Mouse (Mus musculus) limb, embryonic 11.5 days (tissue): ENCODE data around the gene Golm1. TPM values are rescaled to one million over a fixed set of nuclear protein-coding genes. Genes with fewer than 3 reads are reported as not detected.

Source experiments
- ATAC-seq: fragments of 200-750 bp; cut with Nextera tagmentation; 2 replicates; pipeline ENCODE4 v1.8.0; 2017; ENCODE audit warnings: low read depth; ENCODE audit not compliant: insufficient number of reproducible peaks, low FRiP score, low TSS enrichment
- DNase-seq: peaks from one replicate; pipeline ENCODE4 v3.0.0-alpha.2; 2015; ENCODE audit warnings: low spot score
- H3K27ac ChIP-seq: fragments of 300-500 bp; sonication (generic); replicated peaks from 2 replicates; pipeline ENCODE4 v1.5.1; 2014; ENCODE audit warnings: low read depth, mild to moderate bottlenecking, low read length
- H3K27me3 ChIP-seq: fragments of 300-500 bp; sonication (generic); 2 replicates; pipeline ENCODE4 v1.6.1; 2014; ENCODE audit warnings: mild to moderate bottlenecking, low read length, mixed read lengths; ENCODE audit not compliant: control insufficient read depth, insufficient read depth
- H3K36me3 ChIP-seq: fragments of 300-500 bp; sonication (generic); 2 replicates; pipeline ENCODE4 v1.6.1; 2014; ENCODE audit warnings: mild to moderate bottlenecking, low read length, moderate library complexity, mixed read lengths; ENCODE audit not compliant: control insufficient read depth, insufficient read depth
- H3K4me1 ChIP-seq: fragments of 300-500 bp; sonication (generic); 2 replicates; pipeline ENCODE4 v1.6.1; 2014; ENCODE audit warnings: low read length, mixed read lengths; ENCODE audit not compliant: control insufficient read depth, insufficient read depth
- H3K4me2 ChIP-seq: fragments of 300-500 bp; sonication (generic); 2 replicates; pipeline ENCODE4 v1.6.1; 2014; ENCODE audit warnings: low read depth, mild to moderate bottlenecking, moderate library complexity; ENCODE audit not compliant: severe bottlenecking
- H3K4me3 ChIP-seq: fragments of 300-500 bp; sonication (generic); 2 replicates; pipeline ENCODE4 v1.5.1; 2014; ENCODE audit warnings: low read depth, low read length
- H3K9ac ChIP-seq: fragments of 300-500 bp; sonication (generic); 2 replicates; pipeline ENCODE4 v1.6.1; 2014; ENCODE audit warnings: mild to moderate bottlenecking, low read length
- H3K9me3 ChIP-seq: fragments of 300-500 bp; sonication (generic); 2 replicates; pipeline ENCODE4 v1.6.1; 2016; ENCODE audit warnings: low read length; ENCODE audit not compliant: control insufficient read depth
- WGBS: fragments of 180-500 bp; shearing (Covaris S2); extraction: QIAGEN DNeasy Blood & Tissue Kit; methylation state at CpG from one replicate; pipeline ENCODE4 v1.1.7; 2014; 5-methylcytosine and 5-hydroxymethylcytosine counted together
- polyA plus RNA-seq: library from polyadenylated mRNA; unstranded; fragments of >200 nt; fragmentation: Nextera tagmentation; extraction: Ambion mirVana; gene quantifications from 2 replicates; pipeline ENCODE4 v1.2.1, GENCODE M21; 2014

Gene Golm1
- polyA plus RNA-seq, 1 experiment from 2014 or later: 67.2 TPM

- Histone ChIP-seq H3K36me3 (peaks cover 14% of the 10 kb centered on the region), H3K4me1 (no peaks in the 10 kb centered on the region), H3K9ac (no peak overlapping the region), H3K4me3 (no peak overlapping the region), H3K9me3 (no peaks in the 10 kb centered on the region), H3K4me2 (no peak overlapping the region), H3K27me3 (no peaks in the 10 kb centered on the region), H3K27ac (no peak overlapping the region)
- 85% methylated on average over 16 of the region's 16 CpGs for WGBS
- DNase-seq (no peak), ATAC-seq (no peak)
Observed at GRCm38 (mm10) chr13:59639368-59640177, 36.0 kb downstream of the Golm1 start.

GRCm38 (mm10) chr13:59637800-59638199 lies 37.8 kb downstream of the Golm1 start:
- Histone ChIP-seq H3K4me1 (no peaks in the 10 kb centered on the region), H3K4me2 (no peak overlapping the region), H3K9me3 (no peaks in the 10 kb centered on the region), H3K27ac (no peak overlapping the region), H3K27me3 (no peaks in the 10 kb centered on the region), H3K36me3 (peaks cover 19% of the 10 kb centered on the region), H3K4me3 (no peak overlapping the region), H3K9ac (no peak overlapping the region)
- ATAC-seq: no peak
- DNase-seq: no peak
- WGBS: 92% methylated on average over 7 of the region's 7 CpGs

- Histone ChIP-seq H3K4me1 (no peaks in the 10 kb centered on the region), H3K9me3 (no peaks in the 10 kb centered on the region), H3K27me3 (no peaks in the 10 kb centered on the region), H3K36me3 (peaks cover 22% of the 10 kb centered on the region), H3K27ac (no peak overlapping the region), H3K4me2 (no peak overlapping the region), H3K9ac (no peak overlapping the region), H3K4me3 (no peak overlapping the region)
- 78% methylated on average over 5 of the region's 5 CpGs for WGBS
- ATAC-seq: no peak
- DNase-seq: no peak
Observed at GRCm38 (mm10) chr13:59634637-59635036, 41.0 kb downstream of the Golm1 start.

- H3K27me3 ChIP-seq: no peaks in the 10 kb centered on the region
- WGBS: 88% methylated on average over 7 of the region's 7 CpGs
Observed at GRCm38 (mm10) chr13:59626739-59627138, 48.9 kb downstream of the Golm1 start.

GRCm38 (mm10) chr13:59624903-59625302 lies 50.7 kb downstream of the Golm1 start:
- no peak overlapping the region for H3K27ac ChIP-seq
- H3K4me1 ChIP-seq: no peaks in the 10 kb centered on the region
- H3K36me3 ChIP-seq: peaks cover 12% of the 10 kb centered on the region
- H3K27me3 ChIP-seq: no peaks in the 10 kb centered on the region
- H3K4me3 ChIP-seq: no peak overlapping the region
- H3K4me2 ChIP-seq: no peak overlapping the region
- DNase-seq: no peak
- no peak overlapping the region for H3K9ac ChIP-seq
- 81% methylated on average over 5 of the region's 5 CpGs for WGBS
- no peaks in the 10 kb centered on the region for H3K9me3 ChIP-seq
- ATAC-seq: no peak

More at GRCm38 (mm10) chr13:59626739-59627138, 48.9 kb downstream of the Golm1 start:
- no peaks in the 10 kb centered on the region for H3K9me3 ChIP-seq
- peaks cover 12% of the 10 kb centered on the region for H3K36me3 ChIP-seq
- ATAC-seq (no peak), DNase-seq (no peak)
- H3K4me2 ChIP-seq: no peak overlapping the region
- H3K27ac ChIP-seq: no peak overlapping the region
- H3K4me1 ChIP-seq: no peaks in the 10 kb centered on the region
- H3K4me3 ChIP-seq: no peak overlapping the region
- no peak overlapping the region for H3K9ac ChIP-seq

- Histone ChIP-seq H3K4me1 (no peaks in the 10 kb centered on the region), H3K4me3 (no peak overlapping the region), H3K9me3 (no peaks in the 10 kb centered on the region), H3K4me2 (no peak overlapping the region), H3K9ac (no peak overlapping the region), H3K27ac (no peak overlapping the region), H3K36me3 (peaks cover 12% of the 10 kb centered on the region), H3K27me3 (no peaks in the 10 kb centered on the region)
- ATAC-seq (no peak), DNase-seq (no peak)
- WGBS: 80% methylated on average over 3 of the region's 3 CpGs
Observed at GRCm38 (mm10) chr13:59624389-59624788, 51.2 kb downstream of the Golm1 start.

- H3K4me1 ChIP-seq: no peaks in the 10 kb centered on the region
- no peaks in the 10 kb centered on the region for H3K9me3 ChIP-seq
- DNase-seq (no peak), ATAC-seq (no peak)
- no peak overlapping the region for H3K4me3 ChIP-seq
- no peak overlapping the region for H3K4me2 ChIP-seq
- H3K27ac ChIP-seq: no peak overlapping the region
- H3K9ac ChIP-seq: no peak overlapping the region
- 85% methylated on average over 7 of the region's 7 CpGs for WGBS
- H3K27me3 ChIP-seq: no peaks in the 10 kb centered on the region
- peaks cover 15% of the 10 kb centered on the region; the same call in 1 of the 2 replicates for H3K36me3 ChIP-seq
Observed at GRCm38 (mm10) chr13:59621643-59622489, 53.7 kb downstream of the Golm1 start.

- Histone ChIP-seq H3K27ac (no peak overlapping the region), H3K27me3 (no peaks in the 10 kb centered on the region), H3K9me3 (no peaks in the 10 kb centered on the region), H3K4me1 (no peaks in the 10 kb centered on the region), H3K4me3 (no peak overlapping the region), H3K4me2 (no peak overlapping the region), H3K9ac (no peak overlapping the region), H3K36me3 (peaks cover 10% of the 10 kb centered on the region; the same call in 1 of the 2 replicates)
- WGBS: 89% methylated on average over 6 of the region's 6 CpGs
- ATAC-seq (no peak), DNase-seq (no peak)
Observed at GRCm38 (mm10) chr13:59618463-59618862, 57.1 kb downstream of the Golm1 start.
